Mouse (Mus musculus) forebrain, postnatal 0 days (tissue): ENCODE measurements around the gene Fam107b. TPM values are rescaled to one million over a fixed set of nuclear protein-coding genes. Genes with fewer than 3 reads are reported as not detected.

Source experiments
- ATAC-seq: fragments of 200-750 bp; cut with Nextera tagmentation; 2 replicates; pipeline ENCODE4 v1.8.0; 2017; ENCODE audit warnings: mild to moderate bottlenecking, moderate library complexity
- DNase-seq: peaks from one replicate; pipeline ENCODE4 v3.0.0-alpha.2; 2015
- H3K27ac ChIP-seq: fragments of 300-500 bp; sonication (generic); 2 replicates; pipeline ENCODE4 v1.5.1; 2014; ENCODE audit warnings: low read depth, mild to moderate bottlenecking, antibody characterized with exemption, low read length, moderate library complexity, mixed read lengths
- H3K27me3 ChIP-seq: fragments of 300-500 bp; sonication (generic); 2 replicates; pipeline ENCODE4 v1.6.1; 2014; ENCODE audit warnings: mild to moderate bottlenecking, low read length, mixed read lengths; ENCODE audit not compliant: insufficient read depth
- H3K36me3 ChIP-seq: fragments of 300-500 bp; sonication (generic); 2 replicates; pipeline ENCODE4 v1.6.1; 2014; ENCODE audit warnings: mild to moderate bottlenecking, moderate library complexity; ENCODE audit not compliant: insufficient read depth
- H3K4me1 ChIP-seq: fragments of 300-500 bp; sonication (generic); 2 replicates; pipeline ENCODE4 v1.6.1; 2014; ENCODE audit warnings: antibody characterized with exemption; ENCODE audit not compliant: insufficient read depth
- H3K4me2 ChIP-seq: fragments of 300-500 bp; sonication (generic); 2 replicates; pipeline ENCODE4 v1.6.1; 2014; ENCODE audit warnings: low read depth, mild to moderate bottlenecking, moderate library complexity
- H3K4me3 ChIP-seq: fragments of 300-500 bp; sonication (generic); 2 replicates; pipeline ENCODE4 v1.5.1; 2014; ENCODE audit warnings: low read depth, low read length, mixed read lengths
- H3K9ac ChIP-seq: fragments of 300-500 bp; sonication (generic); 2 replicates; pipeline ENCODE4 v1.6.1; 2014; ENCODE audit warnings: mild to moderate bottlenecking
- H3K9me3 ChIP-seq: fragments of 300-500 bp; sonication (generic); 2 replicates; pipeline ENCODE4 v1.6.1; 2016; ENCODE audit warnings: low read length
- CTCF ChIP-seq: sonication (generic); IDR thresholded peaks from 2 replicates; pipeline ENCODE4 v1.5.1; 2016; ENCODE audit warnings: antibody characterized with exemption, control low read depth, low read depth
- WGBS: fragments of 180-500 bp; shearing (Covaris S2); extraction: QIAGEN DNeasy Blood & Tissue Kit; methylation state at CpG from one replicate; pipeline ENCODE4 v1.1.7; 2014; 5-methylcytosine and 5-hydroxymethylcytosine counted together
- polyA plus RNA-seq: library from polyadenylated mRNA; unstranded; fragments of >200 nt; fragmentation: Nextera tagmentation; extraction: Ambion mirVana; gene quantifications from 2 replicates; pipeline ENCODE4 v1.2.1, GENCODE M21; 2015
- total RNA-seq: library from RNA; depleted of rRNA; stranded (reverse); fragments of >200 nt; gene quantifications from 2 replicates; pipeline ENCODE4 v1.2.3, GENCODE M21; 2014

The Fam107b gene
- total and polyA plus RNA-seq, 2 experiments from 2014 or later, result 31.2 to 63.4 TPM

GRCm38 (mm10) chr2:3658900-3659299 is 88.6 kb downstream of the Fam107b start:
- H3K4me3 ChIP-seq, result no peak overlapping the region
- no peak for DNase-seq

GRCm38 (mm10) chr2:3659300-3659910 is 89.1 kb downstream of the Fam107b start:
- WGBS, result 26% methylated on average over 5 of the region's 5 CpGs
- H3K36me3 ChIP-seq, result no peaks in the 10 kb centered on the region
- no peaks in the 10 kb centered on the region for H3K9me3 ChIP-seq
- H3K9ac ChIP-seq, result no peak overlapping the region
- TF ChIP-seq CTCF, result no peak
- DNase-seq (no peak), ATAC-seq (no peak)
- no peak overlapping the region for H3K4me2 ChIP-seq
- H3K27ac ChIP-seq, result no peak overlapping the region
- no peak overlapping the region for H3K4me3 ChIP-seq
- no peaks in the 10 kb centered on the region for H3K4me1 ChIP-seq
- no peaks in the 10 kb centered on the region for H3K27me3 ChIP-seq

More at GRCm38 (mm10) chr2:3658900-3659299, 88.6 kb downstream of the Fam107b start:
- Histone ChIP-seq H3K4me1 (no peaks in the 10 kb centered on the region), H3K36me3 (no peaks in the 10 kb centered on the region), H3K9me3 (no peaks in the 10 kb centered on the region), H3K27ac (no peak overlapping the region), H3K4me2 (no peak overlapping the region), H3K27me3 (no peaks in the 10 kb centered on the region), H3K9ac (no peak overlapping the region)
- 11% methylated on average over 4 of the region's 4 CpGs for whole genome bisulfite sequencing
- ATAC-seq, result no peak
- no peak for TF ChIP-seq CTCF

GRCm38 (mm10) chr2:3664086-3664485 is 93.8 kb downstream of the Fam107b start:
- no peak for TF ChIP-seq CTCF
- no peak overlapping the region for H3K9ac ChIP-seq

GRCm38 (mm10) chr2:3668682-3669081 is 98.4 kb downstream of the Fam107b start:
- peak; percentile 27 for DNase-seq
- H3K4me1 ChIP-seq, result no peaks in the 10 kb centered on the region
- TF ChIP-seq CTCF, result no peak
- ATAC-seq, result peak; percentile 82
- WGBS, result 53% methylated on average over 3 of the region's 3 CpGs
- H3K36me3 ChIP-seq, result no peaks in the 10 kb centered on the region
- H3K9me3 ChIP-seq, result no peaks in the 10 kb centered on the region
- H3K27ac ChIP-seq, result no peak overlapping the region
- no peak overlapping the region for H3K4me3 ChIP-seq
- H3K4me2 ChIP-seq, result no peak overlapping the region
- no peaks in the 10 kb centered on the region for H3K27me3 ChIP-seq
- H3K9ac ChIP-seq, result no peak overlapping the region

More at GRCm38 (mm10) chr2:3664086-3664485, 93.8 kb downstream of the Fam107b start:
- ATAC-seq (no peak), DNase-seq (no peak)
- no peaks in the 10 kb centered on the region for H3K4me1 ChIP-seq
- H3K36me3 ChIP-seq, result no peaks in the 10 kb centered on the region
- no peak overlapping the region for H3K4me2 ChIP-seq
- H3K27me3 ChIP-seq, result no peaks in the 10 kb centered on the region
- no peak overlapping the region for H3K27ac ChIP-seq
- 66% methylated on average over 6 of the region's 6 CpGs for WGBS
- no peak overlapping the region for H3K4me3 ChIP-seq
- no peaks in the 10 kb centered on the region for H3K9me3 ChIP-seq

GRCm38 (mm10) chr2:3669646-3670045 is 99.4 kb downstream of the Fam107b start:
- ATAC-seq, result no peak
- 68% methylated on average over 2 of the region's 2 CpGs for WGBS

DNA sequence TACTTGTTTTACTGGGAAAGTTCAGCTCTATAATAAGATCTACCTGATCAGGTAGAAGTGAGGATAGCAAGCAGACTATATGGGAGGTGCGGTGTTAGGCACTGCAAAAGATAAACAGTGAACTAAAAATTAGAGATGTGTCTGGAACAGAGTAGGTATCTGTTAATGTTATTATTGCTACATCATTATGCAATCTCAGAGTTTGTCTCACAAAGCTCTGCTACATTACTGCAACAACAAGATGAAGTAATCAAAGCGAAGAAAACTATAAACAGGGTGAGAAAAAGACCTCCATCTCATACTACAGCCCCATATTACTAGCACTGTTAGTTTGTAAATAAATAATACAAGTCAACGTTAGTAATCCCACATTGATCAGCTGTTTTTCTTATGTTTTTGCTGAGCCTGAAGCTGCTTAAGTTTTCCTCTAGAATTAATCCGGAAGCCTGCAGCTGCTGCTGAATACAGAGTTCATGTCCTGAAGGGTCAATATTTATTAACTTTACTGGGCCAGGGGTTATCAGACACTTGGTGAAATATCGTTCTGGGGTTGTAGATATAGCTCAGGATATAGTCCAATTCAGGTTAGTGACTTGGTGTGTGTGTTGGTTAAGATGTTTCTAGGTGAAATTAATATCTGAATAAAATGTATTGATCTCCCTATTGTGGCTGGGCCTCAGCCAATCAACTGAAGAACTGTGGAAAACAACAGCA is 102.5 kb downstream of the Fam107b start:
- H3K4me1 ChIP-seq, result no peaks in the 10 kb centered on the region
- H3K36me3 ChIP-seq, result no peaks in the 10 kb centered on the region
- DNase-seq (no peak), ATAC-seq (no peak)
- no peaks in the 10 kb centered on the region for H3K27me3 ChIP-seq
- TF ChIP-seq CTCF, result no peak
- no peaks in the 10 kb centered on the region for H3K9me3 ChIP-seq
- H3K4me2 ChIP-seq, result no peak overlapping the region
- 87% methylated on average over 5 of the region's 5 CpGs for WGBS
- H3K9ac ChIP-seq, result no peak overlapping the region
- no peak overlapping the region for H3K27ac ChIP-seq
- no peak overlapping the region for H3K4me3 ChIP-seq

More at GRCm38 (mm10) chr2:3669646-3670045, 99.4 kb downstream of the Fam107b start:
- no peak for TF ChIP-seq CTCF
- DNase-seq, result no peak
- Histone ChIP-seq H3K4me3 (no peak overlapping the region), H3K27me3 (no peaks in the 10 kb centered on the region), H3K36me3 (no peaks in the 10 kb centered on the region), H3K4me2 (no peak overlapping the region), H3K9me3 (no peaks in the 10 kb centered on the region), H3K4me1 (no peaks in the 10 kb centered on the region), H3K27ac (no peak overlapping the region), H3K9ac (no peak overlapping the region)

DNA sequence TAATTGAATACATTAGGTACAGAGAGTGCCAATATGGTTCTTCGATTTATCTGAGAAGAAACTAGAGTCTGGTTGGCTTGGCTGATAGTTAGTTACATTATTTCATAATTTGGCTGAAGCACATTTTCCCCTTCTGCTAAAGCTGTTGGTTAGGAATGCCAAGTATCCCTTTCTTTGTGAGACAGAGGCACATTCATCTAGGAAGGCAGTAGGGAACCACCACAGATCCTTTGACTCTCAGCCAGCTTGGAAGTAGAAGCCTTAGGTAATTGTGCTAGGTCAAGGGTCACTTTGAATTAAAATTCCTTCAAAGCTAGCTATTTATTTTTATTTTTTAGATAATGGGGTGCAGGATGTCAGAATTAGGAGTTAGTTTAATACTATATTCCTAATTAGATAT is 105.2 kb downstream of the Fam107b start:
- TF ChIP-seq CTCF, result no peak
- H3K9ac ChIP-seq, result no peak overlapping the region
- DNase-seq (no peak), ATAC-seq (no peak)
- H3K27me3 ChIP-seq, result no peaks in the 10 kb centered on the region
- WGBS, result 51% methylated on average over 1 of the region's 1 CpGs
- no peaks in the 10 kb centered on the region for H3K4me1 ChIP-seq
- no peak overlapping the region for H3K27ac ChIP-seq
- H3K4me3 ChIP-seq, result no peak overlapping the region
- no peak overlapping the region for H3K4me2 ChIP-seq
- H3K9me3 ChIP-seq, result no peaks in the 10 kb centered on the region
- H3K36me3 ChIP-seq, result no peaks in the 10 kb centered on the region
